Mouse (Mus musculus): Measurements from ENCODE around the gene Rbm45. TPM values are rescaled to one million over a fixed set of nuclear protein-coding genes. Genes with fewer than 3 reads are reported as not detected.

The Rbm45 gene
- 10 to 100 TPM; 38.8 to 42.1 TPM for total RNA-seq (2021)
- long read RNA-seq, transcript Rbm45-201 (10 exons, 1,898 nt): major isoform, 12 of 14 reads
- long read RNA-seq, partial matches to known transcripts: 0 of 14 reads
- long read RNA-seq, other reads (novel, unspliced or antisense): 2 of 14 reads

DNA sequence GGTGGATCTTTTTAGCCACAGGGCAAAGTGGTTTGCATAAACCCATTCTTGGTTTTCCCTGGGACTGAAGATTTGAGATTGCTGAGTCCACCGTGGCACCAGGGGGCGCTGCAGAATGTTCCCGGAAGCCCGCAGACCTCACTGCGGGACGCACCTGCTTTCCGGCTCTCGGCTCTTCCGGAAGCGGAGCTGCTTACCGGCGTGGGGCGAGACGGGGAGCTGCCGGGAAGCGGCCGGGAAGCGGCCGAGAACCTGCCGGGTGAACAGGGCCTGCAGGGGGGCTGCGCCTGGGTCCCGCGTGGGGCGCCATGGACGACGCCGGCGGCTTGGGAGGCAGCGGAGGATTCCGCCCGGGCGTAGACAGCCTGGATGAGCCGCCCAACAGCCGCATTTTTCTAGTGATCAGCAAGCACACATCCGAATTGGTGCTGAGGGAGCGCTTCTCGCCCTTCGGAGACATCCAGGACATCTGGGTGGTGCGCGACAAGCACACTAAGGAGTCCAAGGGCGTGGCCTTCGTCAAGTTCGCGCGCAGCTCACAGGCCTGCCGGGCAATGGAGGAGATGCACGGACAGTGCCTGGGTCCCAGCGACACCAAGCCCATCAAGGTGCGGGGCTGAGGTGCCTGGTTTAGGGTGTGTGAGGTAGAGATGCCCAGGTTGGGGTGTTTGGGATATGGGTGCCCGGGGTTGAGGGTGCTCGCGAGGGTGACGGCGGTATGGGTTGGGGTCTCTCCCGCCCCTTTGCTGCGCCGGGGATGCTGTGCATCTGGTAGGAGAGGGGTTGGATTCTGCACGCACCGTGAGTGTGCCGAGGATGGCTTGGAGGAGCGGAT is at the start of gene Rbm45:
TSS of gene Rbm45 (plus strand) at position 164 of the 835 bp plus-strand sequence.
- peak; percentile 92 to 94 for DNase-seq (ENCODE audit: low spot score in 2 of 2)

DNA sequence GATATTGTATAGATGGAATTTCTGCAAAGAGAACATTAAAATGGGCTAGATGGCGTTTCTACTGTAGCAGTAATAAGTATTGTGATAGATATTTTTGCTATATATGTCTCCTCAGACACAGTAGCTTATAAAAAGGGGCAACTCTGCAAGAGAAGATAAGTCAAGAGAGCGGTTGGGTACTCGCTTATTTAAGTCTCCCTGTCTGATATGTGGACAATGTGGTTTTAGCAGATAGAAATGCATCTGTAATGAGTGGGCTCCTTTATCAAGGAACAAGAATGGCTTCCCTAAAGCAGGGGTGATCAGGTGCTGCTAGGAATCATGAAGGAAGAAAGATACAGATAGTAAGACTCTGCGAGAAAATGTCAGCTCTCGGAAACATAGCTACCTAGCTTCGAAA is 49.4 kb upstream of the Rbm45 start:
- no peak for DNase-seq (ENCODE audit: low spot score in 2 of 2)

DNA sequence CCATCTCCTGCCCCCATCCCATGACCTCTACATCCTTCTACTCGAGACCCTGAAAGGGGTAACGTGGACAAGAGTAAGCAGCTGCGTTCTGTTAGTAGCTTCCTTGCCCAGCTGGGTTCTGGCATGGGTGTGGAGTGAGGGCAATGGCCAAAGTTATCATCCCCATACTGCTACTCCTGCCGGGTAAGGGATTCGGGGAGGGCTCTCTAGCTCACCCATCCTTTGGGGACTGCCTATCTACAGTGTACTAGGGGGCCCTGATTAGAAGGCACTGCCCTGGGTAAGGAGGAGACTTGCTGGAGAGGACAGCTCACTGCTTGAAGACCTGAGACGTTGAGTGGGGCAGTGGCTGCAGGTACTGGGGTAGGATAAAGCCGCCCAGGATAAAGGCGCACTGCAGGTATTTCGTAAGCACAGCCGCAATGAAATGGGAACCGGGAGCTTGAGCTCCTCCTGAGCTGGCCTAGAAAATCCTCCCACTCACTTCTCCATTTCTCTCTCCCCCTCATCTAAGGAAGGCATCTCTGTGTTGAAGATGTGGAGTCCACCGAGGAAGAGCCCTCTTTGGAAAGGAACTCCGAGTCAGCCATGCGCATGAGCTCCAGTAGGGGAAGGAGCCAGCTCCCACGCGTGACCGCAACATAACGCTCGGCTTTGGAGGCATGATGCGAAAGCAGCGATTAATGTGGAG is 46.5 kb upstream of the Rbm45 start:
- DNase-seq (ENCODE audit: low spot score in 2 of 2): no peak

DNA sequence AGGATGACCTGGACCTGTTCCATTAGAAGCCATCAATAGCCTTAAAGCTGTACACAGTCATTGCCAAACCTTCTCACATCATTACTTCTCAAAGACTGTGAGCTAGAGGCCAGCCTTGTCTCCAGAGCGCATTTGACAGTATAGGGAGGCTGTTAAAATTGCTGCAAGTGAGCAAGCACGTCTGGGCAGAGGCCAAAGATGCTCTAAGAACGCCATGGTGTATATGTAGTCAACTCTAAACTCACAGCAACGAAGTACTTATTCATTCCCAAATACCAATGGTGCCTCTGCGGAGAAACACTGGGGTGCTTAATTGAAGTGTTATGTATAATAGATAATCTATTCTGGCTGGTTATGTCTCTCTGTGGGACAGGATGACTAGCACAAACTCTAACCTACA is 45.3 kb upstream of the Rbm45 start:
- no peak for DNase-seq (ENCODE audit: low spot score in 2 of 2)

DNA sequence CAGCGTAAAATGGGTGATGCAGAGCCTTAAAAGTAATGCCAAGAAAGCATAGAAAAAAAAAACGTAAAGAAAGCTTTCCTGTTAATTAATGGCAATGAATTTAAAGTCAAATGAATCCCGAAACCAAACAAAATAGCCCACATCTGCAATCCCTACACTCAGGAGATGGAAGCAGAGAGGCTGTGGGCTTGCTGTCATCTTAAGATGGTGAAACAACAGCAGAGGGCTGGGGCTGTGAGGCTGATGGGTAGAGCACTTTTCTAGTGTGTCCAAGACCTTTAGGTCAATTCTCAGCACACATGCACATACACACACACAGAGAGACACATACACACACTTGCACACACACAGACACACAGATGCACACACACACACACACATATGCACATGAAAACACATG is 43.6 kb upstream of the Rbm45 start:
- no peak for DNase-seq (ENCODE audit: low spot score in 2 of 2)

DNA sequence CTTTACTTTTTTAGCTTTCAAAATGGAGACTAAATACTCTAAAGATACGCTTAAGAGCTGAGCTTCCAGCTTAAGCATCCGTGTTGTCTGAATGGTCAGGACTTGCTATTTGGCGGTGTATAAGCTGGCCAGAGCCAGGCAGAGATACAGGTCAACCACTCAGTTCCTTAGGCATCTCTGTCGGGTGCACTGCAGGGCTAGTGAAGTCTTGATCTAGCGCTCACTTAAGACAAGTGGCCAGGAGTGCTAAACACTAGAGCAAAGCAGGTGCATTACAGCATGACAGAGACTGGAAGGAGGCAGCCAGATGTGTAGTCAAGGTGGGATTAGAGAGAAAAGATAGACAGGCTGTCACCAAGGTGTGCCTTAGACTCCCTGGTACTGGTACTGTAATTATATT is 39.7 kb upstream of the Rbm45 start:
- DNase-seq (ENCODE audit: low spot score in 2 of 2): no peak

DNA sequence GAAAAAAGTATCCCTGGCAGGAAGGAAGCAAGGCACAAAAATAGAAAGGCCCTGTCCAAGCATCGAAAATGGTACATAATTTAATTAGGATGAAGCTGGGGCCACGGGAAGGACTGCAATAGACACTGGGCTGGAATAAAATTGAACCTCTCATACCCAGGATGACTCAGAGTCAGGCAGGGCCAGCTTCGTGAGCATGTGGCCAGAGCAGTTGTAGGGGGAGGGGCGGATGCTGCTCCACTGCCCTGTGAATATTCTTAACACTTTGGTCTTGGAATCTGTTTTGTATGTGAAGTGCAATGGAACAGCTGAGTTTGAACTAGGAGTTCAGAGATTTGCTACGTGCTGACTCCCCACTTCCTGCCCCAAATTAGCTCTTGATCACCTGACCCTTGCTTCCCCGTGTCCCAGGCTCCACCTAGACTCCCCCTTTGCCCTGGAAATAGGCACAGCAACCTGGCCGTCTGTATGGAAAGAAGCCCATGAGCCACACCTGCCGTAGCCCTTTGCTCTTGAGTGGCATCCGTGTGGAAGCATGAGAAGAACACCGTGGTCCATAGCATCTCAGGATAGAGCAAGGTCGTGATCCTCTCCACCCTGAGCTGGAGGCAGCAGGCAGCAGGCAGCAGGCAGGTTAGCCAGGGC is 37.5 kb upstream of the Rbm45 start:
- DNase-seq (ENCODE audit: low spot score in 2 of 2): no peak

DNA sequence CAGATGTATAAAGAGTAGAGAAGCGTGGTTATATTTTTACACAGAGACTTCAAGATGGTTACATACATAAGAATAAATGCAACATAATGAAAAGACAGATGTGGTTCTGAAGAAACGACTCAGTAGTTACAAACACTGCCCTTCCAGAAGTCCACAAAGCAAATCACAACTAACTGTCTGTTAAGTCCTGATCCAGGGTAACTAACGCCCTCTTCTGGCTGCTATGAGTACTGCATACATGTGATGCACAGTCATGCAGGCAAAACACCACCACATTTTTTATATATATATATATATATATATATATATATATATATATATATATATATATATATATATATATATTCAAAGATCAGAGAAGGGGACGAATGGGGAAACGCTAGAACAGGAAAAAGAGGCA is 35.2 kb upstream of the Rbm45 start:
- peak in 1 of 2 experiments; percentile 33 for DNase-seq (ENCODE audit: low spot score in 2 of 2)

DNA sequence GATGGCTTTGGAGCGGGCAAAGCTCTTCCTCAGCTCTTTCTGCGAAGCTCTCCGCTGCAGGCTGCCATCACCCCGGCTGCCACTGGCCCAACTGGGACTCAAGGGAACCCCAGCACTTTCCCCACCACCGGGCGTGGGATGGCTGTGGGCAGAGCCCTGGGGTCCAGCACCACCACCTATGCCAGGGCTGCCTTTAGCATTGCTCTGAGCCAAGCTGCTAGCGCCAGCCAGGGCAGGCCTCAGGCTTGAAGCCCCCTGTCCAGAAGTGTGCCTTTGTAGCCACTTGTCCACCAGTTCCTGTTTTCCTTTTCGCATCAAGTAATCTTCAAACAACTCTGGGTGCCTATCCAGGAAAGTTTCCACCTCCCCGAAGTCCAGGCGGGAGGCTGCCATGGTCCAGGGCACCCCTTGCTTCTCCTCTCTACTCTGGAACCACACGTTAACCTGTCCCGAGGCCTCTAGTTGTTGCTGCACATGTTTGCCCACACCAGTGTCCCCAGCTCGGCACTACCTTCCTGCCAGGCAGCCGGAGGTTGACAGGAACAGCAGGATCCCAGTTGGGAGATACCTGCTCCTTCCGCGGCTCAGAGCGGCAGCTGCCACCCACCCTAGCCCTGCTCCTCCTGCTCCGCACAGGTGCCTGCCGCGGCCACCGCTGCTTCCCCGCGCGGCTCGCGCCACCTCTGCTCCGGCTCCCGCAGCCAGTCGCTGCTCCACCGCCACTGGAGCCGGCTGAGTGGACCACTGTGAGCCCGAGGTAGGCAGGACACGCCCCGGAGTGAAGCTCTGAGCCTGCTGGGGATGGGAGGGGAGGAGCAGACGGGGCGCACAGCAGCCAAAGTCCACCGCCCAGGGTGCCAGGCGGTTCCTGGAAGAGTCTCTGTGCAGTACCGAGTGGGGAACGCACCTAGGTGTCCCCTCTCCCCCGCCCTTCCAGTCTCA is 31.3 kb upstream of the Rbm45 start, which contains the start of gene Pde11a:
TSS of gene Pde11a (minus strand) at position 560 of the 942 bp plus-strand sequence.
- peak; percentile 18 to 24 for DNase-seq (ENCODE audit: low spot score in 2 of 2)

DNA sequence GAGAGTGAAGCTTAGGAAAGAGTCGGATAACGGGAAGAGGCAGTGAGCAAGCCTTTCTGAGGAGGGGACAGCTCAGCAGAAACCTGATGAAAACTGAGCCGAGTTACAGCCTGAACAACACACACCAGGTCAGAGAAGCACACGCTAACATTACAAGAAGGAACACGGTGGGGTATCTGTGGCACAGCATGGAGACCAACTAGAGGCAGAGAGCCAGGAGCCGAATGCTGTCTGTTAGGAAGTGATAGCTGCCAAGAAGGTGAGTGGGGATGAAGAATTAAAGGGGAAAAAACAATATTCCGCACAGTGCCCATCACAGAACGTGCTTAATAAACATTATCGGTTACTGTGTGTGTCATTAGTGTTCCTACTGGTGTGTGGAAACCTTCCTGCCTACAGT is 27.6 kb upstream of the Rbm45 start:
- no peak for DNase-seq (ENCODE audit: low spot score in 2 of 2)

DNA sequence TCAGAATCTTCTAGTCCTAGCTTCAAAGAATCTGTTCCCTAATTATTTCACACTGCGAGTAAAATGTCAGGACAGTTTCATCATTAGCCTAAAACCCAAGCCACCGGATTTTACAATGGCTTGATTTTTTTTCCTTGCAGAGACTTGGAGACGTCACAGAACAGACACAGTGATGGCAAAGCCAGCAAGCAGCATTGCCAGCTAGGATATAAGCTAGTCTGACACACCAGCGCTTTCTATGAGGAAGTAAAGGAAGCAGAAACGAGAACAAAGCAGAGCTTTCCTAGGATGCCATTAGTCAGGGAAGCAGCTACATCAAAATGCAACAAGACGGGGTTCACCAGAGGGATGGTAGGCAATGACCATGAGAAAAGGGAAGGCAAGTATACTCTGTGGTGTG is 21.9 kb upstream of the Rbm45 start:
- DNase-seq (ENCODE audit: low spot score in 2 of 2): no peak

DNA sequence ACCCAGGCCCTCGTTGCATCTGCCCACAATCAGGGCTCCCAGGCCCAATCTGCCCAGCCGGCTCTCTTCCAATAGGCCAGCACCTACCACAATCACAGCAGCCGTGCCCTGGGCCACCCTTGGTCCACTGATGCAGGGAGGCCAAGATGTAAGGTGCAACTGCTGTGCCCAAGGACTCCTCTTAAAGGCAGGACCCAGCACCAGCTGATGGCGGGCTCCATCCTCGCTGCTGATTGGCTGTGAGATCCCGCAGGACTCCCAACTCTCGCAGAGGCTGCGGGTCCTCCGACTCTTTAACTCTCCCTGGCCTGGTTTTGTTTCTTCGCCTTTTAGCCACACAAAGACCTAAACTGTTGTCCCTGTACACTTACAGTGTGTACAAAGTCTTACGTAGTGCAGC is 9.6 kb upstream of the Rbm45 start, which contains the start of gene Cyct:
TSS of gene Cyct (minus strand) at position 225 of the 400 bp plus-strand sequence.
- no peak for DNase-seq (ENCODE audit: low spot score in 2 of 2)

DNA sequence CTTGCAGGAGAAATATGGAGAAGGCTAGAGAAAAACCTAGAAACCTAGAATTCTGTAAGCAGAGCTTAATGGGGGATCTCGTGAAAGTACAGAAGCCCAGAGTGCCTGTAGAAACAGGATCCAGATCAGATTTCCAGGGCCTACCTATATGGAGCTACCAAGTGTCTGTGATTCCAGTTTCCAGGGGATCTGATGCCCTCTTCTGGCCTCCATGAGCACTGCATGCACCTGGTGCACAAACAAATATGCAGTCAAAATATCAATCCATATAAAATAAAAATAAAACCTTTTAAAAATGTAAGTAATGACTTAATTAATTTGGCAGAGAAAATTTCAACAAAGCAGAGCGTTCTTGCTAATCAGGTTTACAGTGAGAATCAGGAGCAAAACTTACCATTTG is 7.7 kb upstream of the Rbm45 start:
- DNase-seq (ENCODE audit: low spot score in 2 of 2): peak; percentile 52 to 53

DNA sequence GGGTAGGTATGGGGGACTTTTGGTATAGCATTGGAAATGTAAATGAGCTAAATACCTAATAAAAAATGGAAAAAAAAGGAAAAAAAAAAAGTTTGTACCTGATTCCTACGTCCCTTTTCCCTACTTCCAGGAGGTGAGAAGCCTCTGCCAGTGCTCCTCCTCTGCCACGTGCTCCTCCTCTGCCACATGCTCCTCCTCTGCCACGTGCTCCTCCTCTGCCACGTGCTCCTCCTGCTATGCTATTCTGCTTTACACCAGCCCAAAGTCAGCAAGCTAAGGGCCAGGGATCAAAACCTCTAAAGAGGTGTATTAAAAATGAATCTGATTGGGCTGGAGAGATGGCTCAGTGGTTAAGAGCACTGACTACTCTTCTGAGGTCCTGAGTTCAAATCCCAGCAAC is 4.0 kb upstream of the Rbm45 start:
- no peak for DNase-seq (ENCODE audit: low spot score in 2 of 2)

DNA sequence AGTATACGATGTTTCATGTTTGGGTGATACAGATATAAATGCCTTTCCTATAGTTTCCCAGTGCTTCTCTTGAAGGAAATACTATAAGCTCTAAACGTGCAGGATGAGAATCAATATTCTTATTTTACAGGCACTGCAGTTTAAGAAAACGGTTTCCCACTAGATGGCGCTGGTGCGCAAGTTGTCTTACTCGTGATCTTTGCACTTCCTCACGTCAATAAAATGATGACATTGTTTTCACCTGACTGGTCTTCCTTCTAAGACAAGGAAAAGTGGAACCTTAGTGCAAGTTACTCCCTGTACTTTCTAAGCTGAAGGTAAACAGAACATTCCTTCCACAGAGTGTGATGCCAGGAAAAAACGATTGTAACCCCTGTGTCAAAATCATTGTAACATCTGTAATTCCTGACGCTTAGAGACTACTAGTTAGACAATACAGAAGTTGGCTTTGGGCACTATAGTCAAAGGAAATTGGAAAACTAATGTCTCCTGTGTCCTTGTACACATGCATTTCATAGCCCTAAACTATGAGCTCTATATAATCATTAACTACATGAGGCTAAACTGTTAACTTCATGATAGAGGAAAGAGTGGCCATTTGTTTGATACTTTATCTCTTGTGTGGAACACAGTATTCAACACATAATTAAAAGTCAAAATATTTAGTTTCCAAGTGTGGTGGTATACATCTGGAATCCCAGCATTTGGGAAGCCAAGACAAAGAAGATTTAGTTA is 2.4 kb upstream of the Rbm45 start:
- peak; percentile 86 to 87 for DNase-seq (ENCODE audit: low spot score in 2 of 2)

DNA sequence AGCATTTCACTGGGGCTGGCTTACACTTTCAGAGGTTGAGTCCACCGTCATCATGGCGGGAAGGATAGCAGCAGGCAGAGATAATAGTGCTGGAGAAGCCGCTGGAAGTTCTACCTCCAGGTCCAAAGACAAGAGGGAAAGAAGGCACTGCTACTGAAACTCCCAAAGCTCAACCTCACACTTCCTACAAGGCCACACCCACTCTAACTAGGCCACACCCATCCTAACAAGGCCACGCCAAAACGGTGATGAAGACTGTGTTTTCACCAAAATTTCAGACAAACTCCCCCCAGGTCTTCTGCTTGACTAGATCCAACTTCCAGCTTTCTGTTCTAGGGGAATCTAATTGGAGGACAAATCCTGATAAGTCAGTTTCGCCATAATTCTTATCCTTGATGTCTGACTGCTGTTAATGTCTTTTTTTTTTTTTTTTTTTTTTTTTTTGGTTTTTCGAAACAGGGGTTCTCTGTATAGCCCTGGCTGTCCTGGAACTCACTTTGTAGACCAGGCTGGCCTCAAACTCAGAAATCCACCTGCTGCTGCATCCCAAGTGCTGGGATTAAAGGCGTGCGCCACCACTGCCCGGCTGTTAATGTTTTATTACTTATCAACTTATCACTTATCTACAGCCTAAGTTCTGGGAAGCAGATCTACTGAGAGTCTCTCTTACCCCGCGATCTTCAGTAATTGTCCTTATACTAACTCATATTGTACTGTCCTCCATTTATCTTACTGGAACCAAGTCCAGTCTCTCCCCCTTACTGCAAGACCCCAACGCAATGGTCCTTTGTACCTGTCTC is 723 bp upstream of the Rbm45 start:
- no peak for DNase-seq (ENCODE audit: low spot score in 2 of 2)

DNA sequence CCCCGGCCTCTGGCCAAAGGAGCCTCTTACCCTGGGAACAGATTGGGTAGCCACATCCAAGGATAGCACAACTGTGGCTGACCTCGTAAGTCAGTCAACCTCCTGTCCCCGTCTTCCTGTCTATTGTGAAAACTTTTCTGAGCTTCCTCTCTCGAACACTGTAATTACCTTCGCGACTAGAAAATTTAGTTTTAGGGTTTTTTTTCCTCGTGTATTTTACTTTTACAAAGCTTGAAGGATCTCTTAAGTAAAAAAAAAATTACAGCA is 805 bp downstream of the Rbm45 start:
- no peak for DNase-seq (ENCODE audit: low spot score in 2 of 2)

DNA sequence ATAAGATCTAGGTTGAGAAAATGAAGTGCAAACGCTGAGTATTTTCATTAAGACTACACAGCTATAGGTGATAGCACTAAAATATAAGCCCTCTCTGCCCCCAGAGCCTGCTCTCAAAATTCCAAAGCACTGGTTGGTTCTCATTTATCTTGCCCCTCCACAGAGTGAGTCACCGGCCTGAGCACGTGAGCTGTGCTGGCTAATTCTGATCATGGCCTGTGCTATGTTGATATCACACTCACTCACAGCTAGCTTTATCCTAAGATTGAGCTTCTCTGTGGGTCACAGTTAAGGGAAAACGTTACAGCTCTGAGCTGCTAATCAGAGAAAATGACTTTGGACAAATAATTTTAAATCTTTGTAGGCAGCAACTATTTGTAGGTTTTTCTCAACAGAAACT is 2.5 kb downstream of the Rbm45 start:
- DNase-seq (ENCODE audit: low spot score in 2 of 2): no peak

DNA sequence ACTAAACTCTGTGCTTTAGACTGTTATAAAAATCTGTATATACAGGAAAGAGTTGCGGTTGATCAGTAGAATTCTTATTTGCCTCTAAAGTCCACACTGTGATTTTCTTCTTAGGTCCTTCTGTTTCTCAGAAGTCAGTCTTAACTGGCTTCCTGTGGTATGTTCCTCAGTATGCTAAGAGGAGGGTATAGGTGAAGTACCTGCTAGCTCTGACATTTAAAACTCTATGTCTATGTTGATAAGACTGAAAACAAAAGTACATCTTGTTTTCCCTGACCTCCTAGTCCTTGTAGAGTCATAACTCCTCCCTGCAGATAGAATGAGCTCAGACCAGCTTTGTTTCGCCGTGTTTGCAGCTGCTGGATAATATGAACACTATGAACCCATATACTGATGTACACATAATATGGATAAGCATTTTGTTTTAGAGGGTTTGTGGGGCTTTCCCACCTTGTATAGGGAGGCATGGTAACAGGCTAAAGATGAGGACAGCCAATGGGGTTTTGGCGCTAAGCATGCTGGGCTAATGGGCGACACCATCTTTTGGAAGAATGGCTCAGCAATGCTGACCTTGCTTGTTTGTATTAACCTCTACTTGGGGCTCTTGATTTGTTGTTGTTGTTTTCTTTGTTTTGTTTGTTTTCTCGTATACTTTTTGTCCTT is 4.9 kb downstream of the Rbm45 start:
- no peak for DNase-seq (ENCODE audit: low spot score in 2 of 2)

All from layer of hippocampus, postnatal 10 days (tissue).